Mouse (Mus musculus) limb, embryonic 11.5 days (tissue): ENCODE measurements at regions not wholly inside any gene's neighbourhood (a gene's known extent, or its start where the extent isn't known, plus 50 kb on each side); places are given as distances from the start of the nearest gene placed in this dataset.

Experiments
- ATAC-seq: fragments of 200-750 bp; cut with Nextera tagmentation; 2 replicates; pipeline ENCODE4 v1.8.0; 2017; ENCODE audit warnings: low read depth; ENCODE audit not compliant: insufficient number of reproducible peaks, low FRiP score, low TSS enrichment
- DNase-seq: peaks from one replicate; pipeline ENCODE4 v3.0.0-alpha.2; 2015; ENCODE audit warnings: low spot score
- H3K27ac ChIP-seq: fragments of 300-500 bp; sonication (generic); replicated peaks from 2 replicates; pipeline ENCODE4 v1.5.1; 2014; ENCODE audit warnings: low read depth, mild to moderate bottlenecking, low read length
- H3K27me3 ChIP-seq: fragments of 300-500 bp; sonication (generic); 2 replicates; pipeline ENCODE4 v1.6.1; 2014; ENCODE audit warnings: mild to moderate bottlenecking, low read length, mixed read lengths; ENCODE audit not compliant: control insufficient read depth, insufficient read depth
- H3K36me3 ChIP-seq: fragments of 300-500 bp; sonication (generic); 2 replicates; pipeline ENCODE4 v1.6.1; 2014; ENCODE audit warnings: mild to moderate bottlenecking, low read length, moderate library complexity, mixed read lengths; ENCODE audit not compliant: control insufficient read depth, insufficient read depth
- H3K4me1 ChIP-seq: fragments of 300-500 bp; sonication (generic); 2 replicates; pipeline ENCODE4 v1.6.1; 2014; ENCODE audit warnings: low read length, mixed read lengths; ENCODE audit not compliant: control insufficient read depth, insufficient read depth
- H3K4me2 ChIP-seq: fragments of 300-500 bp; sonication (generic); 2 replicates; pipeline ENCODE4 v1.6.1; 2014; ENCODE audit warnings: low read depth, mild to moderate bottlenecking, moderate library complexity; ENCODE audit not compliant: severe bottlenecking
- H3K4me3 ChIP-seq: fragments of 300-500 bp; sonication (generic); 2 replicates; pipeline ENCODE4 v1.5.1; 2014; ENCODE audit warnings: low read depth, low read length
- H3K9ac ChIP-seq: fragments of 300-500 bp; sonication (generic); 2 replicates; pipeline ENCODE4 v1.6.1; 2014; ENCODE audit warnings: mild to moderate bottlenecking, low read length
- H3K9me3 ChIP-seq: fragments of 300-500 bp; sonication (generic); 2 replicates; pipeline ENCODE4 v1.6.1; 2016; ENCODE audit warnings: low read length; ENCODE audit not compliant: control insufficient read depth
- WGBS: fragments of 180-500 bp; shearing (Covaris S2); extraction: QIAGEN DNeasy Blood & Tissue Kit; methylation state at CpG from one replicate; pipeline ENCODE4 v1.1.7; 2014; 5-methylcytosine and 5-hydroxymethylcytosine counted together

- ATAC-seq, result no peak
- 55% methylated on average over 4 of the region's 4 CpGs for WGBS
- Histone ChIP-seq H3K36me3 (no peaks in the 10 kb centered on the region), H3K9ac (no peak overlapping the region), H3K4me3 (no peak overlapping the region), H3K4me2 (no peak overlapping the region), H3K27me3 (no peaks in the 10 kb centered on the region), H3K27ac (no peak overlapping the region), H3K4me1 (no peaks in the 10 kb centered on the region), H3K9me3 (no peaks in the 10 kb centered on the region)
- DNase-seq, result peak; percentile 23
Measured at GRCm38 (mm10) chr2:107175721-107176120, 114.7 kb upstream of the Kcna4 start.

- H3K9me3 ChIP-seq, result no peaks in the 10 kb centered on the region
- no peak overlapping the region for H3K4me2 ChIP-seq
- no peak overlapping the region for H3K27ac ChIP-seq
- no peak overlapping the region for H3K9ac ChIP-seq
- ATAC-seq (no peak), DNase-seq (no peak)
- H3K36me3 ChIP-seq, result no peaks in the 10 kb centered on the region
- no peaks in the 10 kb centered on the region for H3K4me1 ChIP-seq
- H3K4me3 ChIP-seq, result no peak overlapping the region
- WGBS, result 90% methylated on average over 6 of the region's 6 CpGs
- H3K27me3 ChIP-seq, result no peaks in the 10 kb centered on the region
Measured at GRCm38 (mm10) chr2:107183066-107183465, 107.4 kb upstream of the Kcna4 start.

DNA sequence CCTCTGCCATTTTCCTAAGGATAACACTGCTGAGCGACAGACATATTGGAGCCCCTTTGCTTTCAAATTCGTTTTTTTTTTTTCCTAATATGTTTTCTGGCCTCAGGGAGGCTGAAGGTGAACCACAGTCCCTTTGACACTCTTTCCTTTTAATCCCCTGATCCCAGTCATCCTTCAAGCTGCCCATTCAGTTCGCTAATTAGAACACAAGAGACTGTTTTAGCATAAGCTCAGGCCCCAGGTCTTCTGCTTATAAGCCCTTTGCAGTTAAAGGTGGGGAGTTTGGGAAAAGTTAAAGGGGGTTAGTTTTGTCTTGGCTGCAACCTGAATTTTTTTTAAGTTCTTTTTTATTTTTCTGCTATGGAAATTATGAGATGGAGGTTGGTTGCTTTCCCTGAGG lies 105.6 kb upstream of the Kcna4 start:
- no peaks in the 10 kb centered on the region for H3K27me3 ChIP-seq
- no peak overlapping the region for H3K27ac ChIP-seq
- H3K4me1 ChIP-seq, result no peaks in the 10 kb centered on the region
- no peak overlapping the region for H3K4me3 ChIP-seq
- DNase-seq, result no peak
- no peaks in the 10 kb centered on the region for H3K9me3 ChIP-seq
- 58% methylated on average over 3 of the region's 3 CpGs for WGBS
- no peak overlapping the region for H3K9ac ChIP-seq
- ATAC-seq, result no peak
- H3K4me2 ChIP-seq, result no peak overlapping the region
- H3K36me3 ChIP-seq, result no peaks in the 10 kb centered on the region

- H3K4me1 ChIP-seq, result no peaks in the 10 kb centered on the region
- H3K36me3 ChIP-seq, result no peaks in the 10 kb centered on the region
- 93% methylated on average over 4 of the region's 4 CpGs for WGBS
- H3K27me3 ChIP-seq, result no peaks in the 10 kb centered on the region
- no peak for DNase-seq
- no peaks in the 10 kb centered on the region for H3K9me3 ChIP-seq
- no peak overlapping the region for H3K9ac ChIP-seq
- no peak overlapping the region for H3K4me2 ChIP-seq
- no peak overlapping the region for H3K4me3 ChIP-seq
- no peak overlapping the region for H3K27ac ChIP-seq
- ATAC-seq, result no peak
Measured at GRCm38 (mm10) chr2:107201856-107202473, 88.5 kb upstream of the Kcna4 start.

GRCm38 (mm10) chr2:107202474-107202858 lies 88.0 kb upstream of the Kcna4 start:
- H3K9me3 ChIP-seq, result no peaks in the 10 kb centered on the region
- no peak overlapping the region for H3K27ac ChIP-seq
- H3K4me1 ChIP-seq, result no peaks in the 10 kb centered on the region
- H3K36me3 ChIP-seq, result no peaks in the 10 kb centered on the region
- H3K4me3 ChIP-seq, result no peak overlapping the region
- WGBS, result 74% methylated on average over 3 of the region's 3 CpGs
- H3K9ac ChIP-seq, result no peak overlapping the region
- DNase-seq, result no peak
- no peak overlapping the region for H3K4me2 ChIP-seq
- ATAC-seq, result no peak
- H3K27me3 ChIP-seq, result no peaks in the 10 kb centered on the region

GRCm38 (mm10) chr2:107221544-107221943 lies 68.9 kb upstream of the Kcna4 start:
- no peak overlapping the region for H3K4me3 ChIP-seq
- no peak overlapping the region for H3K9ac ChIP-seq
- no peak overlapping the region for H3K4me2 ChIP-seq
- DNase-seq (no peak), ATAC-seq (no peak)
- H3K27me3 ChIP-seq, result no peaks in the 10 kb centered on the region
- no peak overlapping the region for H3K27ac ChIP-seq
- no peaks in the 10 kb centered on the region for H3K36me3 ChIP-seq
- 81% methylated on average over 1 of the region's 1 CpGs for WGBS
- H3K4me1 ChIP-seq, result no peaks in the 10 kb centered on the region
- H3K9me3 ChIP-seq, result no peaks in the 10 kb centered on the region

DNA sequence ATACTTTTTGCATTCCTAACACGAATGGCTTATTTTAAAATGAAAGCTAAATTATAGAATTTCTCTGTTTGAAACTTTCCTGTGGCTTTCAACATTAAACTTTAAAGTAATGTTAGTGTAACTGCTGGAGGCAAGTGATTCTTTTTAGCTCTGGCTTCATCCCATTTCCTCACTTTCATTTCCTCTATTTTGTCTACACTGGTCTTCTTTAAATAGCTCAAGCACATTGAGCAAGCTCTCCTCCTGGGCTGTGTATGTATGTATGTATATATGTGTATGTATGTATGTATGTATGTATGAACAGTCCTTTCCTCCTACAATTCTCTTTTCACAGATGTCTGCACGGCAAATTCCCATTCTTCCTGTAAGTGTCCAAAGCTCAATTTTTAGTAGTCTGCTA lies 65.8 kb upstream of the Kcna4 start:
- no peak overlapping the region for H3K27ac ChIP-seq
- 75% methylated on average over 2 of the region's 2 CpGs for WGBS
- no peak for ATAC-seq
- H3K9me3 ChIP-seq, result no peaks in the 10 kb centered on the region
- no peaks in the 10 kb centered on the region for H3K27me3 ChIP-seq
- no peaks in the 10 kb centered on the region for H3K4me1 ChIP-seq
- H3K36me3 ChIP-seq, result no peaks in the 10 kb centered on the region
- no peak overlapping the region for H3K4me2 ChIP-seq
- DNase-seq, result no peak
- no peak overlapping the region for H3K4me3 ChIP-seq
- H3K9ac ChIP-seq, result no peak overlapping the region

DNA sequence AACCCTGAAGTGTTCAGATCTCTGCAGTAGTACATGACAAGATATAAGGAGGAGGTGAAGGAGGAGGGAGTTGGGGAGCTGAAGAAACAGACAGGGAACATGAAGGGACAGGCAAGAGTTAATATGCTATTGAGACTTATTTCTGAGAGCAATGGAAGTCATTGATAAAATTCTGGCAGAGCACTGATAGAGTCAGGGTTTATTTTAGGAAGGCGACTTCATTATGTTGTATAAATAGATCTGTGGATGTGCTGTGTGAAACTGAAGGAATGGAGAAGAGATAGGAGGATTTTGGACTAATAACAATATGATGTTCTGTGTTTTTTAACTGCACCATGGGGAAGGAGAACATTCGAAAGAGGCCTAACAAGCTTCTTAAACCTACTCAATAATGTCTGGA lies 63.0 kb upstream of the Kcna4 start:
- no peaks in the 10 kb centered on the region for H3K36me3 ChIP-seq
- DNase-seq, result no peak
- no peak overlapping the region for H3K4me2 ChIP-seq
- 87% methylated on average over 2 of the region's 2 CpGs for WGBS
- H3K4me1 ChIP-seq, result no peaks in the 10 kb centered on the region
- no peak overlapping the region for H3K9ac ChIP-seq
- no peak overlapping the region for H3K4me3 ChIP-seq
- no peaks in the 10 kb centered on the region for H3K27me3 ChIP-seq
- no peak for ATAC-seq
- H3K9me3 ChIP-seq, result no peaks in the 10 kb centered on the region
- H3K27ac ChIP-seq, result no peak overlapping the region

DNA sequence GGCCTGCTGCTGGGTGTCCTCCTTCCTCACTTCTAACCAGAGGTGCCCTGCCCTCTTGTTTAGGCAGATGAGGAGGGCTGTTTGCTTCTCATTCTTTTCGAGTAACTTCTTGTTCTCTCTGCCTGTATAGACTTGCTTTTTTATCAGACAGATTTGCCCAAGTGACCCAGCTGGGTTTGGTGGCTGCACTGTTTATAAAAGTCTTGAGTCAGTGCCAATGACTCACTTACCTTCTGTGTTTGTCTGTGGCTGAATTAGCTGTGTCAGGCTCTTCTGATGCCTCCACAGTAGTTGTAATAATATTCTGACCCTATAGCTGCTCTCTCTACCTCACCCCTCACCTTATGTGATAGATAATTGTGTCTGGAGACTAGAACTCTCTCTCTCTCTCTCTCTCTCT lies 62.2 kb upstream of the Kcna4 start:
- ATAC-seq (no peak), DNase-seq (no peak)
- H3K4me1 ChIP-seq, result no peaks in the 10 kb centered on the region
- no peak overlapping the region for H3K4me2 ChIP-seq
- no peak overlapping the region for H3K27ac ChIP-seq
- H3K27me3 ChIP-seq, result no peaks in the 10 kb centered on the region
- no peak overlapping the region for H3K9ac ChIP-seq
- WGBS, result 60% methylated on average over 1 of the region's 1 CpGs
- H3K9me3 ChIP-seq, result no peaks in the 10 kb centered on the region
- H3K36me3 ChIP-seq, result no peaks in the 10 kb centered on the region
- no peak overlapping the region for H3K4me3 ChIP-seq
